Mouse (Mus musculus): ENCODE measurements around the gene Veph1. TPM values are rescaled to one million over a fixed set of nuclear protein-coding genes. Genes with fewer than 3 reads are reported as not detected.

The Veph1 gene
- polyA plus RNA-seq, 1 experiment from 2014 or later: 6.6 TPM

GRCm38 (mm10) chr3:66157947-66158346, 138.7 kb downstream of the Veph1 start:
- peak overlapping the region; percentile 36; the same call in 1 of the 2 replicates for H3K27ac ChIP-seq (ENCODE audit: low read length)
- H3K9ac ChIP-seq (ENCODE audit: low read length): no peak overlapping the region
- no peaks in the 10 kb centered on the region for H3K27me3 ChIP-seq (ENCODE audit: control insufficient read depth, insufficient read depth, low read depth, low read length)
- H3K9me3 ChIP-seq (ENCODE audit: control insufficient read depth, low read length): no peaks in the 10 kb centered on the region
- no peak overlapping the region for H3K4me3 ChIP-seq (ENCODE audit: low read length)
- H3K36me3 ChIP-seq (ENCODE audit: control insufficient read depth, insufficient read depth, low read length): no peaks in the 10 kb centered on the region
- WGBS: 24% methylated on average over 8 of the region's 8 CpGs
- H3K4me1 ChIP-seq (replicated peaks; ENCODE audit: control insufficient read depth, insufficient read depth, low read length): peaks cover 17% of the 10 kb centered on the region; the same call in 1 of the 2 replicates
- no peak overlapping the region for H3K4me2 ChIP-seq (ENCODE audit: low read depth, low read length)
- peak; percentile 47; the same call in 1 of the 2 replicates for ATAC-seq (ENCODE audit: low read depth)

GRCm38 (mm10) chr3:66137601-66138000, 159.0 kb downstream of the Veph1 start:
- no peaks in the 10 kb centered on the region for H3K4me1 ChIP-seq (replicated peaks; ENCODE audit: control insufficient read depth, insufficient read depth, low read length)
- WGBS: 57% methylated on average over 7 of the region's 7 CpGs
- no peaks in the 10 kb centered on the region for H3K36me3 ChIP-seq (ENCODE audit: control insufficient read depth, insufficient read depth, low read length)
- H3K9ac ChIP-seq (ENCODE audit: low read length): no peak overlapping the region
- H3K27ac ChIP-seq (ENCODE audit: low read length): no peak overlapping the region
- no peak overlapping the region for H3K4me2 ChIP-seq (ENCODE audit: low read depth, low read length)
- no peak overlapping the region for H3K4me3 ChIP-seq (ENCODE audit: low read length)
- H3K9me3 ChIP-seq (ENCODE audit: control insufficient read depth, low read length): no peaks in the 10 kb centered on the region
- no peaks in the 10 kb centered on the region for H3K27me3 ChIP-seq (ENCODE audit: control insufficient read depth, insufficient read depth, low read depth, low read length)
- no peak for ATAC-seq (ENCODE audit: low read depth)

- no peaks in the 10 kb centered on the region for H3K9me3 ChIP-seq (ENCODE audit: control insufficient read depth, low read length)
- no peaks in the 10 kb centered on the region for H3K27me3 ChIP-seq (ENCODE audit: control insufficient read depth, insufficient read depth, low read depth, low read length)
- peaks cover 3% of the 10 kb centered on the region; the same call in 1 of the 2 replicates for H3K4me1 ChIP-seq (replicated peaks; ENCODE audit: control insufficient read depth, insufficient read depth, low read length)
- ATAC-seq (ENCODE audit: low read depth): peak; percentile 85
- H3K9ac ChIP-seq (ENCODE audit: low read length): no peak overlapping the region
- H3K4me3 ChIP-seq (ENCODE audit: low read length): no peak overlapping the region
- H3K27ac ChIP-seq (ENCODE audit: low read length): no peak overlapping the region
- WGBS: 35% methylated on average over 4 of the region's 4 CpGs
- no peaks in the 10 kb centered on the region for H3K36me3 ChIP-seq (ENCODE audit: control insufficient read depth, insufficient read depth, low read length)
- no peak overlapping the region for H3K4me2 ChIP-seq (ENCODE audit: low read depth, low read length)
These were observed 165.2 kb downstream of the Veph1 start for GRCm38 (mm10) chr3:66131264-66131950.

- no peak for ATAC-seq (ENCODE audit: low read depth)
- no peaks in the 10 kb centered on the region for H3K27me3 ChIP-seq (ENCODE audit: control insufficient read depth, insufficient read depth, low read depth, low read length)
- H3K9me3 ChIP-seq (ENCODE audit: control insufficient read depth, low read length): no peaks in the 10 kb centered on the region
- H3K36me3 ChIP-seq (ENCODE audit: control insufficient read depth, insufficient read depth, low read length): no peaks in the 10 kb centered on the region
- peaks cover 3% of the 10 kb centered on the region; the same call in 1 of the 2 replicates for H3K4me1 ChIP-seq (replicated peaks; ENCODE audit: control insufficient read depth, insufficient read depth, low read length)
- H3K9ac ChIP-seq (ENCODE audit: low read length): no peak overlapping the region
- H3K4me2 ChIP-seq (ENCODE audit: low read depth, low read length): no peak overlapping the region
- H3K4me3 ChIP-seq (ENCODE audit: low read length): no peak overlapping the region
- H3K27ac ChIP-seq (ENCODE audit: low read length): no peak overlapping the region
- WGBS: 40% methylated on average over 5 of the region's 5 CpGs
These were observed 166.9 kb downstream of the Veph1 start for GRCm38 (mm10) chr3:66129689-66130088.

GRCm38 (mm10) chr3:66105493-66105892, 191.1 kb downstream of the Veph1 start:
- Histone ChIP-seq H3K27me3 (ENCODE audit: control insufficient read depth, insufficient read depth, low read depth, low read length) (no peaks in the 10 kb centered on the region), H3K9ac (ENCODE audit: low read length) (no peak overlapping the region), H3K4me1 (replicated peaks; ENCODE audit: control insufficient read depth, insufficient read depth, low read length) (no peaks in the 10 kb centered on the region), H3K9me3 (ENCODE audit: control insufficient read depth, low read length) (no peaks in the 10 kb centered on the region), H3K4me2 (ENCODE audit: low read depth, low read length) (no peak overlapping the region), H3K27ac (ENCODE audit: low read length) (no peak overlapping the region), H3K4me3 (ENCODE audit: low read length) (no peak overlapping the region), H3K36me3 (ENCODE audit: control insufficient read depth, insufficient read depth, low read length) (no peaks in the 10 kb centered on the region)
- no peak for ATAC-seq (ENCODE audit: low read depth)
- WGBS: 37% methylated on average over 5 of the region's 5 CpGs

GRCm38 (mm10) chr3:66102599-66102932, 194.1 kb downstream of the Veph1 start:
- Histone ChIP-seq H3K9me3 (ENCODE audit: control insufficient read depth, low read length) (no peaks in the 10 kb centered on the region), H3K4me3 (ENCODE audit: low read length) (no peak overlapping the region), H3K27me3 (ENCODE audit: control insufficient read depth, insufficient read depth, low read depth, low read length) (no peaks in the 10 kb centered on the region), H3K4me1 (replicated peaks; ENCODE audit: control insufficient read depth, insufficient read depth, low read length) (no peaks in the 10 kb centered on the region), H3K36me3 (ENCODE audit: control insufficient read depth, insufficient read depth, low read length) (no peaks in the 10 kb centered on the region), H3K27ac (ENCODE audit: low read length) (no peak overlapping the region), H3K4me2 (ENCODE audit: low read depth, low read length) (no peak overlapping the region), H3K9ac (ENCODE audit: low read length) (no peak overlapping the region)
- no peak for ATAC-seq (ENCODE audit: low read depth)
- 81% methylated on average over 3 of the region's 3 CpGs for WGBS

GRCm38 (mm10) chr3:66101809-66102598, 194.6 kb downstream of the Veph1 start:
- H3K27me3 ChIP-seq (ENCODE audit: control insufficient read depth, insufficient read depth, low read depth, low read length): no peaks in the 10 kb centered on the region

GRCm38 (mm10) chr3:66101074-66101473, 195.6 kb downstream of the Veph1 start:
- Histone ChIP-seq H3K4me1 (replicated peaks; ENCODE audit: control insufficient read depth, insufficient read depth, low read length) (no peaks in the 10 kb centered on the region), H3K27ac (ENCODE audit: low read length) (no peak overlapping the region), H3K4me2 (ENCODE audit: low read depth, low read length) (no peak overlapping the region), H3K36me3 (ENCODE audit: control insufficient read depth, insufficient read depth, low read length) (no peaks in the 10 kb centered on the region), H3K27me3 (ENCODE audit: control insufficient read depth, insufficient read depth, low read depth, low read length) (no peaks in the 10 kb centered on the region), H3K4me3 (ENCODE audit: low read length) (no peak overlapping the region), H3K9me3 (ENCODE audit: control insufficient read depth, low read length) (no peaks in the 10 kb centered on the region), H3K9ac (ENCODE audit: low read length) (no peak overlapping the region)
- no peak for ATAC-seq (ENCODE audit: low read depth)
- WGBS: 74% methylated on average over 2 of the region's 2 CpGs

More at GRCm38 (mm10) chr3:66101809-66102598, 194.6 kb downstream of the Veph1 start:
- no peaks in the 10 kb centered on the region for H3K9me3 ChIP-seq (ENCODE audit: control insufficient read depth, low read length)
- H3K9ac ChIP-seq (ENCODE audit: low read length): no peak overlapping the region
- no peak overlapping the region for H3K4me3 ChIP-seq (ENCODE audit: low read length)
- no peaks in the 10 kb centered on the region for H3K4me1 ChIP-seq (replicated peaks; ENCODE audit: control insufficient read depth, insufficient read depth, low read length)
- no peaks in the 10 kb centered on the region for H3K36me3 ChIP-seq (ENCODE audit: control insufficient read depth, insufficient read depth, low read length)
- ATAC-seq (ENCODE audit: low read depth): no peak
- WGBS: 83% methylated on average over 11 of the region's 11 CpGs
- H3K4me2 ChIP-seq (ENCODE audit: low read depth, low read length): no peak overlapping the region
- H3K27ac ChIP-seq (ENCODE audit: low read length): no peak overlapping the region

- Histone ChIP-seq H3K4me2 (ENCODE audit: low read depth, low read length) (no peak overlapping the region), H3K9me3 (ENCODE audit: control insufficient read depth, low read length) (no peaks in the 10 kb centered on the region), H3K4me1 (replicated peaks; ENCODE audit: control insufficient read depth, insufficient read depth, low read length) (no peaks in the 10 kb centered on the region), H3K9ac (ENCODE audit: low read length) (no peak overlapping the region), H3K27ac (ENCODE audit: low read length) (no peak overlapping the region), H3K27me3 (ENCODE audit: control insufficient read depth, insufficient read depth, low read depth, low read length) (no peaks in the 10 kb centered on the region), H3K4me3 (ENCODE audit: low read length) (no peak overlapping the region), H3K36me3 (ENCODE audit: control insufficient read depth, insufficient read depth, low read length) (no peaks in the 10 kb centered on the region)
- 76% methylated on average over 2 of the region's 2 CpGs for WGBS
- ATAC-seq (ENCODE audit: low read depth): no peak
These were observed 204.9 kb downstream of the Veph1 start for GRCm38 (mm10) chr3:66091746-66092145.
